Mouse (Mus musculus) c-Kit-negative CD71-positive TER-119-positive erythroid progenitor cells, embryonic 14.5 days (primary cell): Measurements from ENCODE around the gene Spata17.

Experiments
- DNase-seq: peaks from one replicate; pipeline ENCODE4 v3.0.0-alpha.2; 2013; ENCODE audit warnings: low read depth, low spot score

The Spata17 gene

DNA sequence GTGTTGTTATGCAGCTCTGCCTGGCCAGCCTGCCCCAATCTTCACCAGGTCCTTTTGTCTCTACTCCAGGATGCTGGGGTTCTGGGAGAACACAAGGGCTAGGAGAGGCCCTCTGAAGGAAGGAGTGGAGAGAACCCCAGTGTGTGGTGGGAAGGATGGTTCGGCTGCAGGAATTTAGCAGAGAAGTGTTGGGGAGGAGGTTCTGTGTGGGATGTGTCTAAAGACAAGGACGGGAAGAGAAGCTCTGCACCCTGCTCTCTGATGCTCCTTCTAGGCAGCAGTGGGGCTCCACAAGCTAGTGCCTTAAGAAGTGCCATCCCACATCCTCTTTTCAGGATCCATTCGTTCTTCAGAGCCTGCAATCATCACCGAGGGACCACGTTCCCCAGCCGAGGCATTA, 129.2 kb downstream of the Spata17 start:
- no peak for DNase-seq

DNA sequence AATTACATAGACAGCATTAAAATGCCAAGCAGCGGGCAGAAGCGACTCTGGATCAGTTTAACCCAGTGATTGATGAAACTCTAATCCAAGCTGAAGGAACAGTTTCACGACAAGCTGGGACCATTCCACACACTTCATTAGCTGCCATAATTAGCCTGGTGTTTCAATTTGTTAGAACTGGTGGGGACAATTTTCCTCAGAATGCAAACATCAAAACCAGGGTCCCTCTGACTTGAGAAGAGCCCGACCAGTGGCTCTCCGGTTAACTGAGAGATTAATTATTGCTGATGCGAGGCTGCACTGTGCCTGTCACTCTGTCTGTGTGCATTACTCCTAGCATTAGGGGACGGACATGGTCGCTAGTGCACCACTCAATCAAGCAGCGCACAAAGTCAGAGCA, 137.9 kb downstream of the Spata17 start:
- no peak for DNase-seq

DNA sequence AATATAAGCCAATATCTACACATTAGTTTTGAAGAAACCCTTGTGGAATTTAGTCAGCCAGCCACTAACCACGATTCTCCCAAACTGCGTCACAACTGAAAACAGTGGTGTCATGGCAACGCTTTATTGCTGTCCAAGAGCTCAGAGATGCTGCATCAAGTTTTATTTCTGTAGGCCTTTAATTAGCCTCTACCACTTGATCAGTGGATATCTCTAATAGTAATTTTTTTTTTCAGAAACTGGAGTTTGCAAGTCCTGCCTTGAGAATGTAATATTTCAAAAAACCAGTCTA, 138.3 kb downstream of the Spata17 start:
- no peak for DNase-seq

DNA sequence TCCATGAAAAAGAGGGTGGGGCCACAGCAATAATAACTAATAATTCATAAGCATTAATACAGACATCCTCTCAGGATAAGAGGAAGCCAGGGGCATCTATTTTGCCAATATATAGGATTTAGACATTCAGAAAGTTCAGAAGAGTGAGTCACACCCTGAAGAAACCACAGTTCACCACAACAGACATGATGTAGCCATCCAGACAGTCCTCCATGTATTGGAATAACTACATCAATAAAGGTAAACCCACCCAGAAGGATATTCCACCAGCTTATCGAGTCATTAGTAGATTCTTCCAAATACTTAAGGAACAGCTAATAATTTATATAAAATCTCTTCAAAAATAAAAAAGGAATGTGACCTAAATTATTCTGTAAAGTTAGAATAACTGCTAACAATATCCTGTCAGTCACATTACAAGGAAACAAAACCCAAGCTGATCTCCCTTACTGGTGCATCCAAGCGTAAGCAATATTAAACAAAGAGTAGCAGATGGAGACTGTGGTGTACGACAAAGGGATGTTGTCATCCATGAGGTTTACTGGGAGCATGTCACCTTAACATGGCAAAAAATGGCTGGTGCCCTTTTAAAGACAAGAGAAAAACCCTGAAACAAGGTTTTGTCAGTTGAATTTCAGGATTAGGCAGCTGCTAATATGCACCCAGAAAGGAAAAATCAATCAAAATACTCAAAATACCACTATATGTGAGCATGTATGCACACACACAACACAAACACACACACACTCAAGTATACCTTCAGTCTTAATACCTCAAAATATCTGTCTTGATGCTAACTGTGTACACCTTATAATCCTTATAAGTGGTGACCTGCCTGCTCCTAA, 138.8 kb downstream of the Spata17 start:
- DNase-seq, result no peak

DNA sequence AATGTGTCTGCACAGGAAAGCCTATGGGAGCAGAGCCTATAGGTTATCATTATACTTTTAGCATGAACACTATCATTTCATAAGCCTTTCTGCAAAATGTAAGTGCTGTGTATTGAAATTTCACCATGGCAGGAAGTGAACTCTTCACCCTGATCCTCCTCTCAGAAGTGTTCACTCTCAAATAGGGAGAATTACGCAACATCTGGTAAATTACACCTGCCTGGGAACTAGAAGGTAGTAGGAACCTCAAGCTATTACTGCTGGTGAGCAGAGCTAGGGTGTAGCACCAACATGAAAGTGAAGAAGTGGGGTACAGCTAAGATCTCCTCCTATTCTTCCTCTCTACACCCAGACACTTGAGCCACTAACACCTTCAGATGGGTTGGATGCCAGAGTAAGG, 155.4 kb downstream of the Spata17 start:
- DNase-seq, result no peak

DNA sequence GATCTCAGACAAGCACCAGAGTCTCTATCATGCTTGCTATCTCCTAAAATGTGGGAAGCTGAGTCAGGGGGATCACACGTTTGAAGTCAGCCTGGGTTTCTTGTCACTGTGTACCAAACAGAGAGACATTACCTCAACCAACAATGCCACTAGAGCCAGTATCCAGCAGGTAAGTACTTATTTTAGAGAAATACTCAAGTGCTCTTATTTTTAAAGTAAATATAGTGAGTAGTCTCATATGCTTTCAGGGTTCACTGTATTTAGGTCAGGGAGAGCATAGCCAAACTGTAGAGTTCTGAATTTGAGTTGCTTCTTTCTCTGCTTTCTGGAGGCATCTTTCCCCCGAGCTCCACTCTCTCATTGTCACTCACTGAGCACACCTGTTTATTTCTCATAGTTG, 160.9 kb downstream of the Spata17 start:
- DNase-seq, result no peak

DNA sequence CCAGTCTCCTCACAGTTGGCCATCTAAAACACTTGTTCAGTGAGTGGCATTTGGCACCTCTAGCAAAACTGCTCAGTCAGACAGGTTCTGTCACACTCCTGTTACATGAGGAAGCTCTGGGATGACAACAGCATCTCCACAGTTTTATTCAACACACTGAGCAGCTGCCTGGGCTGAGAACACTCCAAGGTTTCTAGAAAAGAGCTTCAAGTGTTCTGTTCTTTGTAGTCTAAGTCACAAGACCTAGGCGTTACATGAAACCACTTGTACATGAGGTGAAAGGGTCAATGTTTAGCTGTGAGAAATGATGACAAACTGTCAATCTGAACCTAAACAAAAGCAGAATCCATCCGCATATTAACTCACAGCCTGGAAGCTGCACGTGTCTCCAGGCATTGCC, 161.4 kb downstream of the Spata17 start:
- DNase-seq, result no peak

DNA sequence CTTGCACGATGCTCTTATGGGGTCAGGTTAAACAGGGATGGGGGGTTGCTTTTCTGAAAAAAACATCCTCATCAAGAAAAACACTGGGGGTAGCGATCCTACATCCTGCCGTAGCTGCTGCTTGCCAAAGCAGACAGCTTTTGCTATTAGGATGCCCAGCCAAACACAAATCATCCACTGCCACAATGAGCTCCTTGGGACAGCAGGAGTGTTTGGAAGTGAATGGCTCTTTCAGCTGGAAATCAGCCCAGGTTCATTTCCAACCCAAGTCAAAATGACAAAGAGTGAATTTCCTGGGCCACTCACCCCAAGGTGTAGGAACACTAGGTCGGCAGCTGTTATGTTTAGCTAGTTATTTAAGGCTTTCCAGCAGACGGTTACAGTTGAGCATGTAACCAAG, 162.7 kb downstream of the Spata17 start:
- no peak for DNase-seq

DNA sequence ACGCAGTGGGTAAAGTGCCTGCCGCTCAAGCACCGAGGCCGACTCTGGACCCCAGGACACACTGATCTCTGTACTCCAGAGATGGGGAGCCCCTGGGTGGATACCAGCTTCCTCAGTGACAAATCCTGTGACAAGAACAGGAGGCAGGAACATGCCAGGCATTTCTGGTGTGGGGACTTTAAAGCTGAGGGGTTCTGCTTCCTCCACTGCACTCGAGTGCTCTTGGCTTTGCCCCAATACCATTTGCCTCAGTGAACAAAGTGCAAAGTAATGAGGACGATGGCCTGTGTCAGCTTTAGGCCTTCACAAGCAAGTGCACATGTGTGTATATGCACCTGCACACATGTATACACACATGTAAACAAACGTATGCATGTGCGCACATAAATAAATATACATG, 164.0 kb downstream of the Spata17 start:
- no peak for DNase-seq

DNA sequence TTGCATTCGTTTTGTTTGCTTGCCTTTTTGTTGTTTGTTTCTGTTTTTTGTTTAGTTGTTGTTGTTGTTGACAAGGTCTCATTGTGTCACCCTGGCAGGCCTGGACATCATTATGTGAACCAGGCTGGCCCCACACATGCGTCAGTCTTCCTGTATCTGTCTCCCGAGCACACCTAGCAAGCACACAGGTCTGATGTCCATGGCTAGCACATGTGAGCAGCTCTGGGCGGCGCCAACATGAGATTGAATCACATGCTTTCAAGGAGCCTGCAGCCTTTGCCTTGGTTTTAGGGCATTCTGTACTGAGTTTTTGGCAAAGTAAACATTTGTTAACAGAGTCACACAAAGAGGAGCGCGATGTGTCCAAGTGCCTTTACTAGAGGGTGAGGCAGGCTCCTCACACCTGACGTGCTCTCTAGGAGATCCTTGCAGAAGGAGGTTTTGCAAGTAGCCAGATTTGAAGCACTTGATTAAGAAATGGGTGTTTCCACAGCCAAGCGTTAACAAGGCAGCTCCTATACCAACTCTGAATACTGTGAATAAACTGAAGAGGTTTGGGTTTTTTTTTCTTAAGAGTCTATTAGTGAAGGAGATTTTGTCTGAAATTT, 166.5 kb downstream of the Spata17 start:
- no peak for DNase-seq

DNA sequence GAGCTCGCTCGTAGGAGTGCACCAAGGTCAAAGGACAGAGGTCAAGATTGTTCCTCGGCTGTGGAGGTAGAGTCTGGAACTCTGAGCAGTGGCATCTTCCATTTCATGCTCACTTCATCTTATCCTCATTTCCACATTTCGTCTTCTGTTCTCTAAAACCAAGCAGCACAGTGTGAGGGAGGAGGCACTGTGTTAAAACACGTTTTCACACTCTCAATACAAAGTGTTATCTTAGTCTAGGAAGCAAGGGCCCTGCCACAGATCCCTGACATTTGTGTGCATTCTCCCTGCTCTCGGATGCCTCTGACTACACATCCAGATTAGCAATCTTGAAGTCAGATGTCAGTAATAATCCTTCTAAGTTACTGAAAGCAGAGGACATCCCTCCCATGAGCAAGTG, 170.5 kb downstream of the Spata17 start:
- no peak for DNase-seq

DNA sequence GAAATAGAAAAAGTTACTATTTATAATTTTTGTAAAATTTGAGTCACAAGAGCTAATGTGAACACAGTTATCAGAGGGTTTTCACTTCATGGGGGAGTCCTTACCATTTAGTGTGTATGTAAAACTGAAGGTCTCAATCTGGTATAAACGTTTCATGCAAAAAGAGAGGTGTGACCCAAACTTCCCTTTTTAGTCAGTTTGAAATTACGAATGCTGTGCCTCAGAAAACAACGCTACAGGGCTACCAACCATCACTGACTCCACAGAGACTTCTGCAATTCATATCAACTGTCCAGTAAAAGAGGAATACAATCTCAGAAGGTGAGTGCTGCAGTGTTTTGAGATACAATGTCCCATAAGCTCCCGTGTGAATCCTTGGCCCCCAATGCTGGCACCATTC, 175.5 kb downstream of the Spata17 start:
- no peak for DNase-seq

DNA sequence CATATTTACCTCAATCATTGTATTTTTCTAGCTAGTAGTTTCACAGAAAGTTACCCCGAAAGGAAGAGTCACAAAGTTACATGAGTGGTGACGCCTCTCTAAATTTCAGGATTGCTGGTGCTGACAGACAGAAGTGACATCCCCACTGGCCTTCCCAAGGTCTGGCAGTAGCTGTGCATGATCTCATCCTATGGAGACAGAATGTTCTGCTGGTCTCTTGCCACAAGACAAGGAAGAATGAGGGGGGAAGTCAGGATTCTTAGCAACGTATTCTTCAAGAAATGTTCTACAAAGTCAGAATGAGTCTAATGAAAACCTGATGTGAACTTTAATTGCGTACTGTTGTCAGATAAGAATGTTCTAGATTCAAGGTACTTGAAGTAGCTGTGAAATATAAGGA, 179.5 kb downstream of the Spata17 start:
- no peak for DNase-seq

DNA sequence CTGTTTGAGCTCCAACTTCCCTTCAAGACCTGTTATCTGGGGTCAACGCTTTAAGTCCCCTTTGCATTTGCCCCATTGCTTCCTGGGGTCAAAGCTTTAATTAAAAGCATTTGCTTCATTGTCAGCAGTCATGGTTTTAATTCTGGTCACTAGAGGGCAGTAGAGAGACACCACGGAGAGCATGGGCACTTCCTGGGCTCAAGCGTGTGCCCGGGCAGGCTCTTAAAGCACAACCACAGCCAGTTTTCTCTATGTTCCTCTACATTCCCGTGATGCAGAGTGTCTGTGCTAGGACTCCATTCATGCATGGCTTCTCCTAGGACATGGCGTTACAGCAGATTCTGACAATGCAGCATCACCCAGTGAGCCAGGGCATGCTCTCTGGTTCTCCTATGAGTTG, 183.5 kb downstream of the Spata17 start:
- no peak for DNase-seq

DNA sequence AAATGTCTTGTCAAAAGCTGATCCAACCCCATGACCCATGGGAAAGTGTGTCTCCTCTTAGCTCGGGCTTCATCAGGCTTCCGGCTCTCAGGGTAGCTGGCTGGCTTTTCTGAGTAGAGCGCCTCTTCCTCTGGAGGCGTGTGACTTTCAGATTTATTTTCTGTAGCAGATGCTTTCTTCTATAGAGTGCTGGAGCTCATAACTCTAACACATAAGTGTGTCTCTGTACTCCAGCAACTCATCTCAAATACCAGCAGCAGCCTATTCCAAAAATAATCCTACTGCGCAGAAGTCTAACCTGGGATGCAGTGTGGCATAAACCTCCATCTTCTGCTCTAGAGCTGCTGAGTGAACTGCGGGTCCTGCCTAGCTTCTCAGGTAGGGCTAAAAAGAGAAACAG, 186.4 kb downstream of the Spata17 start:
- DNase-seq, result no peak

DNA sequence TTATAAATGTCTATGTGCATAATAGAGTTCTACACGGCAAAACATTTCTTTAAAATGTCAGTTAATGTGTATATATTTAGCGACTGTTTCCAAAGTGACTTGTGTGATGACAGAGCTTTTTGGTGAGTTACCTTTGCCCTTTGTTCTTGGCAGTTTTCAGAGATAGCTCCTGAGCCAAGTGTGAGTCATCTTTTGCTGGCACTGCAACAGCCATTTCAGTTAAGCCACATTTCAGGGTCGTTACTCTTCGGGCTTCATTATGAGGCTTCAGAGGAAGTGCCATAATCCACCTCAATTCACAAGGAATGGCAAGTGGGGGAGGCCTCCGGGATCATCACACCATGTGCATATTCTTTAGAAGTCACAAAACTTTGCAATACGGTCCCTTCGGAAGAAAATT, 195.3 kb downstream of the Spata17 start:
- DNase-seq, result no peak

DNA sequence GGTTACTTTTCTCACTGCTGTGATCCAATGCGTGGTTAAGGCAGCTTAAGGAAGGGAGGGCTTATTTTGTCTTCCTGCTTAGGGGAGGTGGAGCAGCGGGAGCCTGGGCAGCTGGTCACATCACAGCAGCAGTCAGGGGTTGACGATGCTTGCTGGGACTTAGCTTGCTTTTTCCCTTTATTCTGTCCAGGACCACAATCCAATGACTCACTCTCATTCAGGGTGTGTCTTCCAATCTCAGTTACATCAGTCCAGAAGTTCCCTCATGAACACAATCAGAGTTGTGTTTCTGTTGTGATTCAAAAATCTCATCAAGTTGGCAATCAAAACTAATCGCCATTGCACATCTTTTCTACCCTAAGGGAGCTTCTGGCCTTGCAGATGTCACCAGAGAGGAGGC, 199.1 kb downstream of the Spata17 start:
- no peak for DNase-seq

DNA sequence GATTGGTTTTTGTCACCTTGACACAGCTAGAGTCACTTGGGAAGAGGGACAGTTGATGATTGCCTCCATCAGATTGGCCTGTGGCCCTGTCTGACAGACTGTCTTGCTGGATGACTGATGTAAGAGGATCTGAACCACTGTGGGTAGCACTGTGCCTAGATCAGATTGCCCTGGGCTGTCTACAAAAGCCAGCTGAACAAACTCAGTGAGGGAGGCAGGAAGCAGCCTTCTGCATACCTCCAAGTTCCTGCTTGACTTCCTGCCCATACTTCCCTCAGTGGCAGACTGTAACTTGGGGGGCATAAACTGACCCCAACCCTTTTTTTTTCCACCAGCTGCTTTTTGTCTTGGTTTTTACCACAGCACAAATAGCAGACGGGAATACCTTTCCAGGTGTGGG, 199.6 kb downstream of the Spata17 start:
- no peak for DNase-seq

DNA sequence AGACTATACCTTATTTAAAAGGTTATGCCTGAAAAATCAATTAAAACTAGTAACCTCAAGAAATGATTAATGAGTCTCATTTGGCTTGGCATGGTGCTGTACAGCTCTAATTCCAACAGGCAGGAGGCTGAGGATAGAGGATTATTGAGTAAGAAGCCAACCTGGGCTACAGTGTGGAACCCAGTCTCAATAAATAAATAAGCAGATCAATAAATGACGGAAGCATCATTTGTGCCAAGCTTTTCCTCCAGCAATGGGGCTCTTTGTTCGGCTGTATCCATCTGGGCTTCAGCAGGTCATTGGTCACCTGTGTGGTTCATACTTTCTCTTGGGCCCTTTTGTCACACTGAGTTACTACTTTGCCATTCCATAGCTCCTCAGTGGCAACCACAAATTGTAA, 201.1 kb downstream of the Spata17 start:
- no peak for DNase-seq

DNA sequence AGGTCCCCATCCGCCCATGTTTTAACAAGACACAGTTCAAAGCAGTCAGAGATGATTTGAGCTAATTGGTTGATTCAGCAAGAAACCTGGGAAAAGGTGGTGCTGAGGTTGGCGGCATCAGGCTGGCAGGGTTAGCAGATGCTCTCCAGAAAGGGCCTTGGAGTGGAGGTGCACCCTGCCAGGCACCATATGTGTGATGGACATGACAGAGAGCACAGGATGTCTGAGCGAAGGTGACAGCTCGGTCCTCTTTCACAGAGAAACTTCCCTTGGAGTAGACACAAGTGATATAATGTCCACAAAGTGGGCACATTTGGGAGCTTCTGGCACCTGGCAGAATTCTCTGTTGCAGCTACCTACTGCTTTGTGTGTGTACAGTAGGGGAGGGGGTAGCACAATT, 203.7 kb downstream of the Spata17 start:
- DNase-seq, result no peak

DNA sequence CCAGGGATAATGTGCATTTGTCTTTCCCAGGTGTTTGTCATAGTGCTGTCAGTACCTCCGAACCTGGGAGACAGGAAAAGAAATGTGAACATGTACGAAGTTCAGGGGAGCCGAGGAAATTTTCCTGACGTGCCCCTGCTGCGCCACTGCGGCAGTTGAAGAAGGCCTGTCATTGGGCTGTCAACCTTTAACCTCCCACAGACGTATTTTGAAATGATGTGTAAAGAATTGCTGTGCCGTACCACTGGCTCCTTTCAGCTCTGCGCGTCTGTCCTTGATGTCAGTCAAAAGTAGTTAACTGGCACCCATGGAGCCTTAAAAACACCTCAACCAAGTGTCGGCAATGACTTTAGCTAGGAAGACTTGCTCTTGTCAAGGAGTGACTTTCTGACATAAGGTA, 205.2 kb downstream of the Spata17 start:
- DNase-seq, result no peak

DNA sequence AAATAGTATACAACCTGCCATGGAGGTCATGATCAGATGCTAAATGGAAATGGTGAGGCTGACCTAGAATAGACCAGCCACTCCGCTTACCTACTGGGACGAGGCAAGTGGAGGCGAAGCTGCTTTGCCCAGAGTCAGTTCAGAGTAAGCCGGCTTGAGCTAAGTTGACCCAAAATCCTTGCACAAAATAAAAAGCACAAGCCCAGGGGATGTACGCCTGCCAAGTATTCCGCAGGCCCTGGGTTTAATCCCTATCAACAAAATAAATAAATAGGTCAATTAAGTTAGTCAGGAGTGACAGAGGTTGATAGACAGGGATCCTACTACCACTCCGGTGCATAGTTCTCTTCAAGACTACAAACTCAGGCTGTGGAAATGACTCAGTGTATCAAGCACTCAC, 207.0 kb downstream of the Spata17 start:
- DNase-seq, result no peak

DNA sequence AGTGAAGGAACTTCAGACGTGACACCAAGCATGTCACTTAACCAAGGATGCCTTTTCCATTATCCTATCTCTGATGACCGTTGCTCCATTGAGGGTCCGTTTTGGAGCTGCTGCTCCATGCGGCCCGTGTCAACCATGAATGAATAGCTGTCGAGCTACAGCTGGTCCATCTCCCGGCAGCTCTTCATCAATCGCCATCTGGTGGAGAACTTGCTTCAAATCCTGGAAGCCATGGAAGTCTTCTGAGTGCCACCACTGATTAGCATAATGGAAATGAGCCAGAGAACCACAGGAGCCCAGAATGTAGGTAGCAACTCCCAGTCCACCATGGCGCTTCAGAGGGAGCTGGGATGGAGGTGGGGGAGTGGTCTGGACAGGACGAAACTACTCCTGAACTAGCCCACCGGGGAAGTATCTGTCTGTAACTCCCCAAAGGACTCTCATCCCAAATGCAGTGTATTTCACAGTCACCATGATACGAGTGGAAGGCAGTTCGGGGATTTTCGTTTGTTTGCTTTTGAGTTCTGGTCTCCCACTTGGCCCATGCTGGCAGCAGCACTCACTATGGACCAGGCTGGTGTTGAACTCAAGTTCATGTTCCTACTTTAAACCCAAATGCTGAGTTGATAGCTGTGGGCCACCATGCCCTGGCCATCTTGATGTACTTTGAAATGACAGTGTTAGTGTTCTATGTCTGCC, 208.9 kb downstream of the Spata17 start:
- no peak for DNase-seq
